Mouse (Mus musculus) G1E (cell line): ENCODE data around the gene Fmnl1.

Experiments
- CTCF ChIP-seq: IDR thresholded peaks from 2 replicates; pipeline ENCODE4 v1.5.1; 2012; ENCODE audit warnings: low read depth, low read length, inconsistent platforms, mixed read lengths
- GATA1 ChIP-seq: IDR thresholded peaks from 2 replicates; pipeline ENCODE4 v1.6.1; 2012; ENCODE audit warnings: borderline replicate concordance, low read length, inconsistent platforms, mixed read lengths
- POLR2AphosphoS5 ChIP-seq: IDR thresholded peaks from 2 replicates; pipeline ENCODE4 v1.6.1; 2012; ENCODE audit warnings: low read depth, low read length, inconsistent platforms; ENCODE audit not compliant: insufficient replicate concordance
- TAL1 ChIP-seq: conservative IDR thresholded peaks from 2 replicates; pipeline ENCODE4 v1.6.1; 2012; ENCODE audit warnings: low read depth, low read length, inconsistent platforms, mixed read lengths

GRCm38 (mm10) chr11:103146386-103146785, 24.5 kb upstream of the Fmnl1 start:
- TF ChIP-seq CTCF (no peak), TAL1 (no peak), GATA1 (no peak), POLR2AphosphoS5 (no peak)
